ENCODE assay signal across 7 mouse cellular contexts in genomic region chr17:34135297-34136224, GRCm38 (mm10). TPM values are rescaled to one million over a fixed set of nuclear protein-coding genes. Genes with fewer than 3 reads are reported as not detected.
DNase-seq lines count a peak whose midpoint lies in the region; ATAC-seq lines count a peak whose summit lies in the region.

No protein-coding gene starts in this region.

- peak overlapping the region; percentile 72 for H3K4me2 ChIP-seq in intestine, embryonic 15.5 days (replicated peaks)

- H3K4me3 ChIP-seq in intestine, embryonic 15.5 days (replicated peaks) = peak overlapping the region; percentile 35
- H3K4me3 ChIP-seq in midbrain, embryonic 10.5 days = peak overlapping the region; percentile 52

- no peaks in the 10 kb centered on the region for H3K36me3 ChIP-seq in intestine, embryonic 15.5 days
- H3K36me3 ChIP-seq in midbrain, embryonic 10.5 days = no peaks in the 10 kb centered on the region

- H3K27ac ChIP-seq in intestine, embryonic 15.5 days = no peak overlapping the region
- H3K27ac ChIP-seq in midbrain, embryonic 10.5 days (replicated peaks) = peak overlapping the region; percentile 59

- peak; percentile 98 for ATAC-seq in intestine, embryonic 15.5 days

- 0 out of 2 replicates have a peak overlapping the region, but pooled peaks have one; percentile 20 for H3K9ac ChIP-seq in intestine, embryonic 15.5 days

- peaks cover 10% of the 10 kb centered on the region; the same call in 1 of the 2 replicates for H3K4me1 ChIP-seq in intestine, embryonic 15.5 days (replicated peaks)
- H3K4me1 ChIP-seq in midbrain, embryonic 10.5 days = peaks cover 28% of the 10 kb centered on the region

- intact Hi-C loops in left cerebral cortex, postnatal 25 days (cut with DNase I) = loop anchor here (1.0 kb wide), 1 partner anchor 35 kb away; no protein-coding TSS in a partner anchor

- 7% methylated on average over 31 of the region's 31 CpGs for WGBS in intestine, embryonic 15.5 days
- 8% methylated on average over 31 of the region's 31 CpGs for WGBS in midbrain, embryonic 10.5 days

- H3K9me3 ChIP-seq in intestine, embryonic 15.5 days = no peaks in the 10 kb centered on the region
- H3K9me3 ChIP-seq in midbrain, embryonic 10.5 days (replicated peaks) = no peaks in the 10 kb centered on the region

- peak; percentile 99 to 100 for DNase-seq in adrenal gland, adult 18-20 months (ENCODE audit: low spot score in 2 of 2)
- DNase-seq in embryo, embryonic 11 days = peak; percentile 99
- peak; percentile 95 for DNase-seq in gastrocnemius, postnatal 25 days
- DNase-seq in left cerebral cortex, postnatal 25 days (ENCODE audit: low spot score in 2 of 2) = peak; percentile 99 to 100
- peak; percentile 97 for DNase-seq in midbrain, embryonic 10.5 days (ENCODE audit: low spot score)
- peak; percentile 99 for DNase-seq in right cerebral cortex, postnatal 4 days

- peaks cover 8% of the 10 kb centered on the region for H3K27me3 ChIP-seq in intestine, embryonic 15.5 days (replicated peaks)
- peaks cover 48% of the 10 kb centered on the region for H3K27me3 ChIP-seq in midbrain, embryonic 10.5 days (ENCODE audit: low read depth, poor library complexity, severe bottlenecking)

RNA-seq across cellular contexts. Expression of gene H2-DMb2, which starts 7.5 kb away (rescaled TPM):
- 1 to 10 TPM; 2.0 to 3.8 TPM for total RNA-seq in adrenal gland, adult 18-20 months (2021)
- total RNA-seq in gastrocnemius, postnatal 25 days (2021) = under 1 TPM; 0.28 to 0.67 TPM
- polyA plus RNA-seq in intestine, embryonic 15.5 days (2015; fragmentation: Nextera tagmentation; extraction: Ambion mirVana) = 0.68 and 0.83 TPM in 2 replicates
- total RNA-seq in left cerebral cortex, postnatal 25 days (2021) = under 1 TPM; 0.46 to 0.92 TPM
- 0.12 TPM in 1 of 2 replicates, not detected in the other for polyA plus RNA-seq in midbrain, embryonic 10.5 days (2016; fragmentation: Nextera tagmentation; extraction: Ambion mirVana)

RNA-seq across cellular contexts. Expression of gene Brd2, which starts 13.1 kb away (rescaled TPM):
- total RNA-seq in adrenal gland, adult 18-20 months (2021) = 100 to 1,000 TPM; 199 to 244 TPM
- 10 to 100 TPM; 66.7 to 69.1 TPM for total RNA-seq in gastrocnemius, postnatal 25 days (2021)
- polyA plus RNA-seq in intestine, embryonic 15.5 days (2015; fragmentation: Nextera tagmentation; extraction: Ambion mirVana) = 88.2 and 90.7 TPM in 2 replicates
- total RNA-seq in left cerebral cortex, postnatal 25 days (2021) = 100 to 1,000 TPM; 178 to 192 TPM
- polyA plus RNA-seq in midbrain, embryonic 10.5 days (2016; fragmentation: Nextera tagmentation; extraction: Ambion mirVana) = 126 and 137 TPM in 2 replicates

RNA-seq across cellular contexts. Expression of gene H2-DMa, which starts 16.2 kb away (rescaled TPM):
- total RNA-seq in adrenal gland, adult 18-20 months (2021) = 10 to 100 TPM; 14.7 to 21.0 TPM
- 1 to 10 TPM; 2.8 to 3.1 TPM for total RNA-seq in gastrocnemius, postnatal 25 days (2021)
- 11.3 and 13.4 TPM in 2 replicates for polyA plus RNA-seq in intestine, embryonic 15.5 days (2015; fragmentation: Nextera tagmentation; extraction: Ambion mirVana)
- 10 to 100 TPM; 26.0 to 26.5 TPM for total RNA-seq in left cerebral cortex, postnatal 25 days (2021)
- polyA plus RNA-seq in midbrain, embryonic 10.5 days (2016; fragmentation: Nextera tagmentation; extraction: Ambion mirVana) = 6.4 and 9.5 TPM in 2 replicates

RNA-seq across cellular contexts. Expression of gene H2-DMb1, which starts 17.3 kb away (rescaled TPM):
- 10 to 100 TPM in 1 of 2 experiments, 1 to 10 TPM in 1; 8.5 to 13.3 TPM for total RNA-seq in adrenal gland, adult 18-20 months (2021)
- 1 to 10 TPM in 1 of 2 experiments, under 1 TPM in 1; 0.43 to 1.2 TPM for total RNA-seq in gastrocnemius, postnatal 25 days (2021)
- polyA plus RNA-seq in intestine, embryonic 15.5 days (2015; fragmentation: Nextera tagmentation; extraction: Ambion mirVana) = 3.2 TPM in 2 replicates
- 1 to 10 TPM in 1 of 2 experiments, under 1 TPM in 1; 0.94 to 1.5 TPM for total RNA-seq in left cerebral cortex, postnatal 25 days (2021)
- 0.39 TPM in 1 of 2 replicates, not detected in the other for polyA plus RNA-seq in midbrain, embryonic 10.5 days (2016; fragmentation: Nextera tagmentation; extraction: Ambion mirVana)

RNA-seq across cellular contexts. Expression of gene H2-Oa, which starts 43.4 kb away (rescaled TPM):
- total RNA-seq in adrenal gland, adult 18-20 months (2021) = under 1 TPM; 0.36 to 0.54 TPM
- total RNA-seq in gastrocnemius, postnatal 25 days (2021) = not detected
- polyA plus RNA-seq in intestine, embryonic 15.5 days (2015; fragmentation: Nextera tagmentation; extraction: Ambion mirVana) = 0.66 and 0.85 TPM in 2 replicates
- total RNA-seq in left cerebral cortex, postnatal 25 days (2021) = under 1 TPM in 1 of 2 experiments, not detected in 1; 0.34 TPM
- polyA plus RNA-seq in midbrain, embryonic 10.5 days (2016; fragmentation: Nextera tagmentation; extraction: Ambion mirVana) = 0.37 and 0.50 TPM in 2 replicates
